Mouse (Mus musculus) MEL (cell line): ENCODE data around the gene Exoc4. TPM values are rescaled to one million over a fixed set of nuclear protein-coding genes. Genes with fewer than 3 reads are reported as not detected.

Source experiments
- DNase-seq: peaks from one replicate; pipeline ENCODE4 v3.0.0; 2011; ENCODE audit warnings: low read depth, low spot score
- H3K27ac ChIP-seq: 2 replicates; pipeline ENCODE4 v1.5.1; 2012; ENCODE audit warnings: low read depth, mild to moderate bottlenecking, control low read depth, low read length, moderate library complexity; ENCODE audit not compliant: control insufficient read depth
- H3K27me3 ChIP-seq, 2 experiments: fragments of 150-350 bp in 1 of 2; sonication (generic) in 1 of 2; 2 replicates each; pipeline ENCODE4 v1.6.1; 2012; ENCODE audit warnings: low read length in 2 of 2, mild to moderate bottlenecking in 2 of 2, improper control_type of control experiment in 1 of 2, moderate library complexity in 1 of 2; ENCODE audit not compliant: insufficient read depth in 2 of 2, control insufficient read depth in 1 of 2
- H3K36me3 ChIP-seq, 2 experiments: 2 replicates each; pipeline ENCODE4 v1.6.1; 2012 to 2014; ENCODE audit warnings: low read length in 2 of 2, improper control_type of control experiment in 1 of 2, inconsistent platforms in 1 of 2, mild to moderate bottlenecking in 1 of 2; ENCODE audit not compliant: insufficient read depth in 2 of 2, control insufficient read depth in 1 of 2
- H3K4me1 ChIP-seq, 2 experiments: fragments of 150-350 bp in 1 of 2; sonication (generic) in 1 of 2; 2 replicates each; pipeline ENCODE4 v1.6.1; 2012; ENCODE audit warnings: low read length in 2 of 2, improper control_type of control experiment in 1 of 2, mild to moderate bottlenecking in 1 of 2; ENCODE audit not compliant: insufficient read depth in 2 of 2, control insufficient read depth in 1 of 2
- H3K4me3 ChIP-seq, 2 experiments: fragments of 150-350 bp in 1 of 2; sonication (generic) in 1 of 2; 2 replicates each; pipeline ENCODE4 v1.5.1; 2012; ENCODE audit warnings: low read depth in 2 of 2, low read length in 2 of 2, mild to moderate bottlenecking in 2 of 2, moderate library complexity in 2 of 2, control low read depth in 1 of 2, improper control_type of control experiment in 1 of 2; ENCODE audit not compliant: control insufficient read depth in 1 of 2, insufficient read depth in 1 of 2
- H3K79me2 ChIP-seq: 2 replicates; pipeline ENCODE4 v1.6.1; 2012; ENCODE audit warnings: mild to moderate bottlenecking, low read length, moderate library complexity; ENCODE audit not compliant: control insufficient read depth, poor library complexity, insufficient read depth
- H3K9ac ChIP-seq: 2 replicates; pipeline ENCODE4 v1.6.1; 2012; ENCODE audit warnings: low read depth, mild to moderate bottlenecking, control low read depth, low read length, moderate library complexity; ENCODE audit not compliant: control insufficient read depth, poor library complexity, severe bottlenecking
- H3K9me3 ChIP-seq: fragments of 150-350 bp; sonication (generic); replicated peaks from 2 replicates; pipeline ENCODE4 v1.6.1; 2012; ENCODE audit warnings: mild to moderate bottlenecking, low read length, improper control_type of control experiment, moderate library complexity; ENCODE audit not compliant: insufficient read depth
- CHD2 ChIP-seq: IDR thresholded peaks from 2 replicates; pipeline ENCODE4 v1.6.1; 2011; ENCODE audit warnings: low read length, improper control_type of control experiment
- ELF1 ChIP-seq: IDR thresholded peaks from 2 replicates; pipeline ENCODE4 v1.6.1; 2014; ENCODE audit warnings: low read depth, mild to moderate bottlenecking, inconsistent platforms, low read length, improper control_type of control experiment, moderate library complexity
- GABPA ChIP-seq: IDR thresholded peaks from 2 replicates; pipeline ENCODE4 v1.6.1; 2012; ENCODE audit warnings: low read depth, mild to moderate bottlenecking, inconsistent platforms, low read length, improper control_type of control experiment, moderate library complexity
- GATA1 ChIP-seq: IDR thresholded peaks from 2 replicates; pipeline ENCODE4 v1.6.1; 2011; ENCODE audit warnings: low read depth, low read length, improper control_type of control experiment
- HCFC1 ChIP-seq: IDR thresholded peaks from 2 replicates; pipeline ENCODE4 v1.6.1; 2012; ENCODE audit warnings: low read depth, mild to moderate bottlenecking, inconsistent platforms, low read length, improper control_type of control experiment, moderate library complexity
- KAT2A ChIP-seq: conservative IDR thresholded peaks from 2 replicates; pipeline ENCODE4 v1.6.1; 2012; ENCODE audit warnings: low read depth, low read length, improper control_type of control experiment, inconsistent platforms
- MAX ChIP-seq: IDR thresholded peaks from 2 replicates; pipeline ENCODE4 v1.6.1; 2011; ENCODE audit warnings: low read length, improper control_type of control experiment
- MYB ChIP-seq: IDR thresholded peaks from 2 replicates; pipeline ENCODE4 v1.6.1; 2011; ENCODE audit warnings: mild to moderate bottlenecking, low read depth, low read length, improper control_type of control experiment
- NRF1 ChIP-seq: IDR thresholded peaks from 2 replicates; pipeline ENCODE4 v1.6.1; 2014; ENCODE audit warnings: low read depth, mild to moderate bottlenecking, inconsistent platforms, low read length, improper control_type of control experiment, moderate library complexity; ENCODE audit not compliant: poor library complexity, insufficient read depth, severe bottlenecking
- POLR2AphosphoS2 ChIP-seq: IDR thresholded peaks from 2 replicates; pipeline ENCODE4 v1.6.1; 2011; ENCODE audit warnings: low read length, improper control_type of control experiment
- POLR2AphosphoS5 ChIP-seq: IDR thresholded peaks from 2 replicates; pipeline ENCODE4 v1.6.1; 2012; ENCODE audit warnings: low read depth, borderline replicate concordance, mild to moderate bottlenecking, inconsistent platforms, low read length, moderate library complexity, mixed read lengths
- RCOR1 ChIP-seq: IDR thresholded peaks from 2 replicates; pipeline ENCODE4 v1.6.1; 2012; ENCODE audit warnings: low read depth, mild to moderate bottlenecking, inconsistent platforms, low read length, improper control_type of control experiment
- SIN3A ChIP-seq: IDR thresholded peaks from 2 replicates; pipeline ENCODE4 v1.6.1; 2012; ENCODE audit warnings: low read length, improper control_type of control experiment, inconsistent platforms
- SMC3 ChIP-seq: IDR thresholded peaks from 2 replicates; pipeline ENCODE4 v1.6.1; 2011; ENCODE audit warnings: low read depth, low read length, improper control_type of control experiment
- TAL1 ChIP-seq: IDR thresholded peaks from 2 replicates; pipeline ENCODE4 v1.6.1; 2012; ENCODE audit warnings: mild to moderate bottlenecking, inconsistent platforms, low read length, moderate library complexity, mixed read lengths
- TBP ChIP-seq: IDR thresholded peaks from 2 replicates; pipeline ENCODE4 v1.8.0; 2011; ENCODE audit warnings: low read depth, low read length, improper control_type of control experiment
- TCF12 ChIP-seq: IDR thresholded peaks from 2 replicates; pipeline ENCODE4 v1.6.1; 2014; ENCODE audit warnings: low read depth, mild to moderate bottlenecking, inconsistent platforms, low read length, improper control_type of control experiment, moderate library complexity
- UBTF ChIP-seq: IDR thresholded peaks from 2 replicates; pipeline ENCODE4 v1.6.1; 2012; ENCODE audit warnings: low read depth, mild to moderate bottlenecking, inconsistent platforms, low read length, improper control_type of control experiment, moderate library complexity, borderline replicate concordance; ENCODE audit not compliant: insufficient read depth
- USF2 ChIP-seq, 2 experiments: IDR thresholded peaks; 2 replicates each; pipeline ENCODE4 v1.6.1; 2011 to 2012; ENCODE audit warnings: improper control_type of control experiment in 2 of 2, low read length in 2 of 2, borderline replicate concordance in 1 of 2, inconsistent platforms in 1 of 2, low read depth in 1 of 2, mild to moderate bottlenecking in 1 of 2; ENCODE audit not compliant: insufficient read depth in 1 of 2
- ZC3H11A ChIP-seq: IDR thresholded peaks from 2 replicates; pipeline ENCODE4 v1.6.1; 2012; ENCODE audit warnings: low read depth, mild to moderate bottlenecking, inconsistent platforms, low read length, improper control_type of control experiment
- ZKSCAN1 ChIP-seq: IDR thresholded peaks from 2 replicates; pipeline ENCODE4 v1.6.1; 2012; ENCODE audit warnings: low read depth, mild to moderate bottlenecking, inconsistent platforms, low read length, improper control_type of control experiment, moderate library complexity
- ZNF384 ChIP-seq: IDR thresholded peaks from 2 replicates; pipeline ENCODE4 v1.6.1; 2012; ENCODE audit warnings: low read depth, mild to moderate bottlenecking, inconsistent platforms, low read length, improper control_type of control experiment
- polyA plus RNA-seq, 2 experiments: library from polyadenylated mRNA; stranded (reverse) in 1 of 2; unstranded in 1 of 2; fragments of >175 nt in 1 of 2; fragments of >200 nt in 1 of 2; gene quantifications; 2 replicates each; pipeline versions ENCODE4 v1.2.1 to v1.2.4; 2012; ENCODE audit warnings: low replicate concordance in 2 of 2, low read depth in 1 of 2; ENCODE audit not compliant: insufficient read length in 2 of 2, insufficient read depth in 1 of 2, missing spikeins in 1 of 2
- total RNA-seq: library from RNA; depleted of rRNA; stranded (reverse); fragments of 300-350 nt; gene quantifications from 2 replicates; pipeline ENCODE4 v1.2.3, GENCODE M21; 2012

Gene Exoc4
- total and polyA plus RNA-seq, 3 experiments, result 16.4 to 22.6 TPM; not detected in 1

DNA sequence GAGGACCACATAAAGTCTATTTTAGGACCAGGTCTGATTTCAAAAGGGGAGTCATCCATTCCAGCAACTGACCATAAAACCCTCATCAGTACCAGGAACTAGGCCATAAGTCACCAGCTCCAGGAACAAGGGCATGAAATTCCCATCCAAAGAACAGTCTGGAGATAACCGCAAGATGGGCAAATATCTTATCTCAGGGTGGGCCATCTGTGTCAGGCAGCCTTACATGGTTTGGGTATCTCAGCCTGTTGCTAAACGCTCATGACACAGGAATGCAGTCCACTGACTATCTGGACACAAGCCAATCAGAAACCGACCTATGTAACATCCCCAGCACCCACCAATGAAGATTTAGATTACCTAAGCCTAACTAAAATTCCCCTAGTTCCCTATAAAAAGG, 4.3 kb upstream of the Exoc4 start:
- no peak for DNase-seq
- Histone ChIP-seq H3K9ac (no peak overlapping the region), H3K36me3 (peaks cover 0 to 2% of the 10 kb centered on the region in 2 experiments; a peak in 2 of 4 replicates), H3K4me1 (no peaks in the 10 kb centered on the region; a peak in 1 of 4 replicates), H3K27ac (no peak overlapping the region), H3K27me3 (peaks cover 7 to 8% of the 10 kb centered on the region in 2 experiments; a peak in 3 of 4 replicates), H3K4me3 (no peak overlapping the region), H3K9me3 (no peaks in the 10 kb centered on the region), H3K79me2 (peaks cover 3% of the 10 kb centered on the region; the same call in 1 of the 2 replicates)
- TF ChIP-seq POLR2AphosphoS5, result no peak
- no peak for TF ChIP-seq TBP
- no peak for TF ChIP-seq NRF1
- TF ChIP-seq RCOR1, result no peak
- TF ChIP-seq TAL1, result no peak
- no peak for TF ChIP-seq POLR2AphosphoS2
- no peak for TF ChIP-seq SIN3A
- TF ChIP-seq TCF12, result no peak
- TF ChIP-seq MYB, result no peak
- TF ChIP-seq KAT2A, result no peak
- TF ChIP-seq ZKSCAN1, result no peak
- no peak for TF ChIP-seq HCFC1
- no peak for TF ChIP-seq GATA1

DNA sequence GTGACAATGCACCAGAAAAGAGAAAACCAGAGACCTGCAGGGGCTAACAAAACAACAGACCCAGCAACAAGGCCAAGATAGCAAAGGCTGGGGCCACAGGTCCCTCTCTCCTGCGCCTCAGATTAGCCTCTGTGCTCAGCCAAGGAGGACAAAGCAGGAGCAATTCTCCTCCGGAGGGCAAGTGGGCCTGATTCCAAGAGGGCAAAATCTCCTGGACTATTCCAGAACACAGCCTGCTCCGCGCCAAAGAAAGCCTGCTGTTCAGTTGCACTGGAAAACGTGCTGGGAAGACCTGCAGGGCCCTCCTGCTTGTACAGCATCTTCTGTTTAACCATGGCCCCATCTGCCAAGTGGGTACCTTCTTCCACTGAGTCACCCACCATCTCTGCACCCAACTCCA, 1.7 kb upstream of the Exoc4 start:
- TF ChIP-seq USF2 (IDR thresholded peaks at IDR 0.05; ENCODE audit: borderline replicate concordance in 1 of 2, insufficient read depth in 1 of 2, low read depth in 1 of 2, low read length in 2 of 2) (no peak), UBTF (no peak), POLR2AphosphoS2 (no peak), MAX (no peak), CHD2 (no peak), ZKSCAN1 (no peak), GABPA (no peak), ZC3H11A (no peak), SMC3 (no peak), KAT2A (no peak), MYB (no peak), ZNF384 (no peak), ELF1 (no peak)
- peaks cover 2 to 4% of the 10 kb centered on the region in 2 experiments; a peak in 3 of 4 replicates for H3K27me3 ChIP-seq

More for the DNA sequence above, 1.7 kb upstream of the Exoc4 start:
- DNase-seq, result no peak
- Histone ChIP-seq H3K27ac (no peak overlapping the region), H3K36me3 (peaks cover 0 to 14% of the 10 kb centered on the region in 2 experiments; a peak in 2 of 4 replicates), H3K79me2 (peaks cover 5% of the 10 kb centered on the region), H3K9ac (no peak overlapping the region), H3K4me1 (no peaks in the 10 kb centered on the region; a peak in 2 of 4 replicates), H3K9me3 (no peaks in the 10 kb centered on the region), H3K4me3 (no peak overlapping the region)
